Mouse (Mus musculus): ENCODE measurements at regions not wholly inside any gene's neighbourhood (a gene's known extent, or its start where the extent isn't known, plus 50 kb on each side); places are given as distances from the start of the nearest gene placed in this dataset.

DNA sequence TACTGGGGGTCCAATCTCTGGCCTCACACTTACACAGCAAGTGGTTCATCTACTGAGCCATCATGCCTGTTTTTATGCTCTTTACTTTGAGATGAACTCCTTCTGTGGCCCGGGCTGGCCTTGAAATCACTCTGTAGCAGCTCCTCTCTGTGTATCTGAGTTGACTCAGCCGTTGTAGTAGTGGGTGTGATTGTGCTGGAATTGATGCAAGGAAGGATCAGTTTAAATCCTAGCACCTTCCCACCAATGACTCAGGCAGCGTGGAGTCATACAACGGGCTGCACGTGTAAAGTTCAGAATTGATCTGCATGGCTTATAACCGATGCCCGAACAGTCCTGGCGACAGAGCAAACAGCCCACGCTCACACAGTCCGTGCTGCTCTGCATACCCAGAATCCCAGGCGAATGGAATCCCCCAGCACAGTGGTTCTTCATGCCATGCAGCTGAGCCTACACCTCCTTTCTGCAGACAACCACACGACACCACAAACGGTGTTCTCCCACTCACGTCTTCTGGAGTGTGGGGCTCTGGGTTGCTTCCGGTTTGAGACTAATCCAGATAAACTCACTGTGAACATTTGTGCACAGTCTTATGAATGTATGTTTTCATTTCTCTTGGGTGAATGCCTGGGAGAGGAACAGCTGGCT is 81.2 kb downstream of the Gm5294 start:
- TF ChIP-seq CTCF (IDR thresholded peaks at IDR 0.05; ENCODE audit: borderline replicate concordance, extremely low read depth, insufficient read depth, insufficient read length) = no peak
- TF ChIP-seq POLR2A (IDR thresholded peaks at IDR 0.05; ENCODE audit: borderline replicate concordance, extremely low read depth, insufficient read depth, insufficient read length, poor library complexity, severe bottlenecking) = no peak

Data from brain, embryonic 14.5 days (tissue).